18 mouse cellular contexts compared by ENCODE assay signal in the genomic region with DNA sequence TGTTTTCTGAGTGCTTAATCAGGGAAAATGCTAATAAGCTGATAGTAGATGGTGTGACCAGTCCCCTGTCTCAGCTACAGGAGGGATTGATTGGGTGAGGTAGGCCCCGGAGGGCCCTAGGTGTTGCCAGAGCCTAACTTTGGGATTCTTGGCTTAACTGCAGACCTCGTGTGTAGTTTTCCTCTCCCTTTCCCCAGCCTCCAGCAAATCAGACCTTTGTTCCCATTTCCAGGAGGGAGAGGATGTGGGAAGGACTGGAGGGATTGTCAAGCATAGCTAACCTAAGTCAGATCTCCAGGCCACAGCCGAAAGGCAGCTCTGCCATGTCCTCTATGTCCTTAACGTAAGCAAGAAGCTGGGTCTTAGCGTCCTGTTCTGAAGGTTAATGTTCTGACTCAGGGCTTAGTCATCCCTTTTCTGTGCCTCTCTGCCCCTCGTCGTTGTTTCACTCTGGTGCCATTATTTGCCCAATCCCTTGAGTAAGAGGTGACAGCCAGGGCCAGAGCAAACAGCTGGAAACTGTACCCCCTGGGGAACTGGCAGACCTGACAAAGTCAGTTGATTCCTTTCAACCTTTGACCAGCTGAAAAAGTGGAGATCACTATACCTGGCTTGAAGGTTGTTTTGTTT.
DNase-seq lines count a peak whose midpoint lies in the region; ATAC-seq and TF ChIP-seq lines count a peak whose summit lies in the region.
"Had no signal": no experiment of that assay in that cellular context is flagged by ENCODE, and none has a peak within 500 bp of the region (broad histone marks: within the 10 kb centered on the region; RNA-seq: fewer than 3 reads in every experiment).

No protein-coding gene starts in this region.

- WGBS in lung, postnatal 0 days = 37% methylated on average over 7 of the region's 7 CpGs
- WGBS in midbrain, embryonic 15.5 days = 47% methylated on average over 7 of the region's 7 CpGs
- 45% methylated on average over 7 of the region's 7 CpGs for WGBS in forebrain, embryonic 13.5 days

- no peaks in the 10 kb centered on the region for H3K9me3 ChIP-seq in lung, postnatal 0 days (ENCODE audit: low read length)
- no peaks in the 10 kb centered on the region for H3K9me3 ChIP-seq in midbrain, embryonic 15.5 days
- 0 out of 2 replicates have a peak, but pooled peaks cover 3% of the 10 kb centered on the region for H3K9me3 ChIP-seq in forebrain, embryonic 13.5 days (replicated peaks)
- H3K9me3 ChIP-seq: forebrain, embryonic 15.5 days; limb, embryonic 15.5 days; lung, embryonic 15.5 days; neural tube, embryonic 12.5 days had no signal

- no peaks in the 10 kb centered on the region for H3K36me3 ChIP-seq in lung, postnatal 0 days (ENCODE audit: insufficient read depth, low read length)
- no peaks in the 10 kb centered on the region for H3K36me3 ChIP-seq in midbrain, embryonic 15.5 days (replicated peaks)
- H3K36me3 ChIP-seq in forebrain, embryonic 13.5 days (ENCODE audit: poor library complexity, severe bottlenecking) = no peaks in the 10 kb centered on the region
- H3K36me3 ChIP-seq: forebrain, embryonic 15.5 days; heart, embryonic 12.5 days; limb, embryonic 15.5 days; lung, embryonic 15.5 days; neural tube, embryonic 12.5 days had no signal

- H3K9ac ChIP-seq in lung, postnatal 0 days (replicated peaks; ENCODE audit: low read depth) = no peak overlapping the region
- no peak overlapping the region for H3K9ac ChIP-seq in midbrain, embryonic 15.5 days
- no peak overlapping the region for H3K9ac ChIP-seq in forebrain, embryonic 13.5 days
- H3K9ac ChIP-seq: forebrain, embryonic 15.5 days; heart, embryonic 12.5 days; limb, embryonic 15.5 days; lung, embryonic 15.5 days; neural tube, embryonic 12.5 days had no signal

- intact Hi-C loops in left cerebral cortex, postnatal 25 days (cut with DNase I) = no loop called here

- no peak overlapping the region for H3K4me2 ChIP-seq in lung, postnatal 0 days (replicated peaks; ENCODE audit: low read depth, low read length)
- H3K4me2 ChIP-seq in midbrain, embryonic 15.5 days = no peak overlapping the region
- no peak overlapping the region for H3K4me2 ChIP-seq in forebrain, embryonic 13.5 days
- H3K4me2 ChIP-seq: forebrain, embryonic 15.5 days; heart, embryonic 12.5 days; limb, embryonic 15.5 days; lung, embryonic 15.5 days; neural tube, embryonic 12.5 days had no signal

- peak; percentile 32 for DNase-seq in lung, postnatal 0 days (ENCODE audit: low spot score)
- DNase-seq in lung, postnatal 25 days (ENCODE audit: low spot score) = no peak
- peak; percentile 55 for DNase-seq in adipocyte (ENCODE audit: low spot score)
- peak; percentile 82 for DNase-seq in fat pad, adult 2 months (ENCODE audit: extremely low read depth, low read depth, low spot score)
- DNase-seq in left cerebral cortex, postnatal 25 days (ENCODE audit: low spot score in 2 of 2) = no peak
- DNase-seq: cerebellum, postnatal 14 days; gastrocnemius, adult 2 months; heart, postnatal 36 days; layer of hippocampus, adult 9-11 months; retina, postnatal 1 day; thymus, postnatal 36 days had no signal

- H3K4me1 ChIP-seq in lung, postnatal 0 days (ENCODE audit: insufficient read depth, low read depth, low read length) = no peaks in the 10 kb centered on the region
- no peaks in the 10 kb centered on the region for H3K4me1 ChIP-seq in midbrain, embryonic 15.5 days
- no peaks in the 10 kb centered on the region for H3K4me1 ChIP-seq in forebrain, embryonic 13.5 days
- H3K4me1 ChIP-seq: forebrain, embryonic 15.5 days; limb, embryonic 15.5 days; lung, embryonic 15.5 days; neural tube, embryonic 12.5 days had no signal

- no peaks in the 10 kb centered on the region for H3K27me3 ChIP-seq in lung, postnatal 0 days (replicated peaks; ENCODE audit: insufficient read depth, low read length)
- H3K27me3 ChIP-seq in midbrain, embryonic 15.5 days (replicated peaks) = no peaks in the 10 kb centered on the region
- no peaks in the 10 kb centered on the region for H3K27me3 ChIP-seq in forebrain, embryonic 13.5 days
- H3K27me3 ChIP-seq: forebrain, embryonic 15.5 days; heart, embryonic 12.5 days; limb, embryonic 15.5 days; lung, embryonic 15.5 days; neural tube, embryonic 12.5 days had no signal

- no peak for TF ChIP-seq CTCF in lung, postnatal 0 days (IDR thresholded peaks at IDR 0.05)

- no peak overlapping the region for H3K27ac ChIP-seq in lung, postnatal 0 days (ENCODE audit: low read length)
- H3K27ac ChIP-seq in midbrain, embryonic 15.5 days = no peak overlapping the region
- H3K27ac ChIP-seq in forebrain, embryonic 13.5 days = no peak overlapping the region
- H3K27ac ChIP-seq: forebrain, embryonic 15.5 days; gastrocnemius, adult 2 months; limb, embryonic 15.5 days; lung, embryonic 15.5 days; neural tube, embryonic 12.5 days had no signal

- ATAC-seq in lung, postnatal 0 days = peak; percentile 44; the same call in 1 of the 2 replicates
- no peak for ATAC-seq in midbrain, embryonic 15.5 days (replicated peaks)
- ATAC-seq in forebrain, embryonic 13.5 days = no peak
- ATAC-seq: forebrain, embryonic 15.5 days had no signal

- TF ChIP-seq EP300 in lung, postnatal 0 days (IDR thresholded peaks at IDR 0.05) = no peak

- no peak overlapping the region for H3K4me3 ChIP-seq in lung, postnatal 0 days (ENCODE audit: low read depth, low read length)
- no peak overlapping the region for H3K4me3 ChIP-seq in midbrain, embryonic 15.5 days
- no peak overlapping the region for H3K4me3 ChIP-seq in forebrain, embryonic 13.5 days
- H3K4me3 ChIP-seq: forebrain, embryonic 15.5 days; gastrocnemius, adult 2 months; heart, embryonic 12.5 days; limb, embryonic 15.5 days; lung, embryonic 15.5 days; neural tube, embryonic 12.5 days had no signal

Comparison
In these comparisons a context has a peak if more than half of its experiments do, and no peak if none do; other contexts are left out.
1. DNase-seq: peak in lung, postnatal 0 days (single experiment), adipocyte (single experiment) and fat pad, adult 2 months (single experiment); none in lung, postnatal 25 days (single experiment) and left cerebral cortex, postnatal 25 days (0 of 2).